Mouse (Mus musculus) MEL (cell line): Measurements from ENCODE around the gene Mt1. TPM values are rescaled to one million over a fixed set of nuclear protein-coding genes. Genes with fewer than 3 reads are reported as not detected.
"Not testable (repeated sequence)": the region's sequence is repeated elsewhere in the genome, so short reads cannot be mapped to it uniquely, and the experiment has no call there.

Source experiments
- DNase-seq: peaks from one replicate; pipeline ENCODE4 v3.0.0; 2011; ENCODE audit warnings: low read depth, low spot score
- H3K27ac ChIP-seq: 2 replicates; pipeline ENCODE4 v1.5.1; 2012; ENCODE audit warnings: low read depth, mild to moderate bottlenecking, control low read depth, low read length, moderate library complexity; ENCODE audit not compliant: control insufficient read depth
- H3K27me3 ChIP-seq, 2 experiments: fragments of 150-350 bp in 1 of 2; sonication (generic) in 1 of 2; 2 replicates each; pipeline ENCODE4 v1.6.1; 2012; ENCODE audit warnings: low read length in 2 of 2, mild to moderate bottlenecking in 2 of 2, improper control_type of control experiment in 1 of 2, moderate library complexity in 1 of 2; ENCODE audit not compliant: insufficient read depth in 2 of 2, control insufficient read depth in 1 of 2
- H3K36me3 ChIP-seq, 2 experiments: 2 replicates each; pipeline ENCODE4 v1.6.1; 2012 to 2014; ENCODE audit warnings: low read length in 2 of 2, improper control_type of control experiment in 1 of 2, inconsistent platforms in 1 of 2, mild to moderate bottlenecking in 1 of 2; ENCODE audit not compliant: insufficient read depth in 2 of 2, control insufficient read depth in 1 of 2
- H3K4me1 ChIP-seq, 2 experiments: fragments of 150-350 bp in 1 of 2; sonication (generic) in 1 of 2; 2 replicates each; pipeline ENCODE4 v1.6.1; 2012; ENCODE audit warnings: low read length in 2 of 2, improper control_type of control experiment in 1 of 2, mild to moderate bottlenecking in 1 of 2; ENCODE audit not compliant: insufficient read depth in 2 of 2, control insufficient read depth in 1 of 2
- H3K4me3 ChIP-seq, 2 experiments: fragments of 150-350 bp in 1 of 2; sonication (generic) in 1 of 2; 2 replicates each; pipeline ENCODE4 v1.5.1; 2012; ENCODE audit warnings: low read depth in 2 of 2, low read length in 2 of 2, mild to moderate bottlenecking in 2 of 2, moderate library complexity in 2 of 2, control low read depth in 1 of 2, improper control_type of control experiment in 1 of 2; ENCODE audit not compliant: control insufficient read depth in 1 of 2, insufficient read depth in 1 of 2
- H3K79me2 ChIP-seq: 2 replicates; pipeline ENCODE4 v1.6.1; 2012; ENCODE audit warnings: mild to moderate bottlenecking, low read length, moderate library complexity; ENCODE audit not compliant: control insufficient read depth, poor library complexity, insufficient read depth
- H3K9ac ChIP-seq: 2 replicates; pipeline ENCODE4 v1.6.1; 2012; ENCODE audit warnings: low read depth, mild to moderate bottlenecking, control low read depth, low read length, moderate library complexity; ENCODE audit not compliant: control insufficient read depth, poor library complexity, severe bottlenecking
- H3K9me3 ChIP-seq: fragments of 150-350 bp; sonication (generic); replicated peaks from 2 replicates; pipeline ENCODE4 v1.6.1; 2012; ENCODE audit warnings: mild to moderate bottlenecking, low read length, improper control_type of control experiment, moderate library complexity; ENCODE audit not compliant: insufficient read depth
- BHLHE40 ChIP-seq: IDR thresholded peaks from 2 replicates; pipeline ENCODE4 v1.6.1; 2012; ENCODE audit warnings: low read depth, mild to moderate bottlenecking, inconsistent platforms, low read length, improper control_type of control experiment, borderline replicate concordance
- EP300 ChIP-seq, 2 experiments: IDR thresholded peaks; 2 replicates each; pipeline ENCODE4 v1.6.1; 2011; ENCODE audit warnings: improper control_type of control experiment in 2 of 2, low read length in 2 of 2, low read depth in 1 of 2, mild to moderate bottlenecking in 1 of 2
- MAFK ChIP-seq: IDR thresholded peaks from 2 replicates; pipeline ENCODE4 v1.6.1; 2011; ENCODE audit warnings: low read depth, mild to moderate bottlenecking, low read length, improper control_type of control experiment, borderline replicate concordance
- MXI1 ChIP-seq: IDR thresholded peaks from 2 replicates; pipeline ENCODE4 v1.6.1; 2011; ENCODE audit warnings: mild to moderate bottlenecking, low read depth, low read length, improper control_type of control experiment
- NELFE ChIP-seq: IDR thresholded peaks from 2 replicates; pipeline ENCODE4 v1.6.1; 2011; ENCODE audit warnings: low read depth, low read length, improper control_type of control experiment
- POLR2AphosphoS5 ChIP-seq: IDR thresholded peaks from 2 replicates; pipeline ENCODE4 v1.6.1; 2012; ENCODE audit warnings: low read depth, borderline replicate concordance, mild to moderate bottlenecking, inconsistent platforms, low read length, moderate library complexity, mixed read lengths
- TAL1 ChIP-seq: IDR thresholded peaks from 2 replicates; pipeline ENCODE4 v1.6.1; 2012; ENCODE audit warnings: mild to moderate bottlenecking, inconsistent platforms, low read length, moderate library complexity, mixed read lengths
- USF2 ChIP-seq, 2 experiments: IDR thresholded peaks; 2 replicates each; pipeline ENCODE4 v1.6.1; 2011 to 2012; ENCODE audit warnings: improper control_type of control experiment in 2 of 2, low read length in 2 of 2, borderline replicate concordance in 1 of 2, inconsistent platforms in 1 of 2, low read depth in 1 of 2, mild to moderate bottlenecking in 1 of 2; ENCODE audit not compliant: insufficient read depth in 1 of 2
- polyA plus RNA-seq, 2 experiments: library from polyadenylated mRNA; stranded (reverse) in 1 of 2; unstranded in 1 of 2; fragments of >175 nt in 1 of 2; fragments of >200 nt in 1 of 2; gene quantifications; 2 replicates each; pipeline versions ENCODE4 v1.2.1 to v1.2.4; 2012; ENCODE audit warnings: low replicate concordance in 2 of 2, low read depth in 1 of 2; ENCODE audit not compliant: insufficient read length in 2 of 2, insufficient read depth in 1 of 2, missing spikeins in 1 of 2
- total RNA-seq: library from RNA; depleted of rRNA; stranded (reverse); fragments of 300-350 nt; gene quantifications from 2 replicates; pipeline ENCODE4 v1.2.3, GENCODE M21; 2012

The Mt1 gene
- total and polyA plus RNA-seq, 3 experiments = 1,017 to 2,940 (median 1,189) TPM

DNA sequence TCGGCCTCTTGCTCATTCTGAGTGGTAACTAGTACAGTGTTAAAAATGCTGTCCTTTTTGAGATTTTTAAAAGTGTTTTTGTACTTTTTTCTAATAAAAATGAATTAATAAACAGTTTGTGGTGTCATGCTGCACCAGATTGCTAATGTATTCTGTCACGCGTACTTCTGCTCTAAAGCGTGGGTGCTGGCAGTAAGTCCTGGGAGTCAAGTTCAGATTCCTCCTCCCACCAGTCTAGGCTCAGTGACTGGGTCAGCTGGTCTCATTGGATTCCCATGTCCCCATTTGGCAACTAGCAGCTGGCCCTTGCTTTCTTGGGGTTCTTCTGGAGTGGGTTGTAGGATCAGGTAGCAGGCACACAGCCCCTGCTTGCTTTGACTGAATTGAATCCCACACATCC, 48.8 kb upstream of the Mt1 start:
- H3K9ac ChIP-seq = no peak overlapping the region
- TF ChIP-seq POLR2AphosphoS5 (no peak), NELFE (no peak), MAFK (no peak)
- TF ChIP-seq, all 39 proteins: peak for 0
- H3K79me2 ChIP-seq = no peaks in the 10 kb centered on the region
- no peaks in the 10 kb centered on the region for H3K36me3 ChIP-seq
- no peak overlapping the region for H3K27ac ChIP-seq
- H3K27me3 ChIP-seq = peaks cover under 1 to 12% of the 10 kb centered on the region in 2 experiments; a peak in 3 of 4 replicates
- no peaks in the 10 kb centered on the region for H3K4me1 ChIP-seq
- DNase-seq = no peak
- H3K4me3 ChIP-seq = no peak overlapping the region
- no peaks in the 10 kb centered on the region for H3K9me3 ChIP-seq

DNA sequence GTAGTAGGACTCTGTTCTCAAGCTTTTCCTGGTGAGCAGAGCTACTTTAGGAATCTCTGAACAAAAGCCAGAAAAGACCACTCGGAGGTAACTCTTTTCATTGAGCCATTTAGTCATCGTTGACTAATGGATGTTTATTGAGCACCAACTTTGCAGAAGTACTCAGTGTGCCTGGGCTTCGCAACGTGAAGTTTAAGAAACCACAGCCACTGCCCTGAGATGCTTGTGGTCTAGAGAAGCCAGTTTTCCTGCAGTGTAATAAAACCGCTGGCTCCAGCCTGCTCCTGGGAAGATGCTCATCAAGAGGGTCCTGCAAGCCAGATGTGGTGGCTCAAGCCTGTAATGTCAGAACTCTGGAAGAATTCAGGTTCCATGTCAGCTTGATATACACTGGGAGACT, 46.8 kb upstream of the Mt1 start:
- DNase-seq = no peak
- no peaks in the 10 kb centered on the region for H3K4me1 ChIP-seq
- H3K9me3 ChIP-seq = no peaks in the 10 kb centered on the region
- no peak overlapping the region for H3K9ac ChIP-seq
- H3K79me2 ChIP-seq = no peaks in the 10 kb centered on the region
- H3K36me3 ChIP-seq = no peaks in the 10 kb centered on the region
- no peak overlapping the region for H3K27ac ChIP-seq
- H3K4me3 ChIP-seq = no peak overlapping the region
- TF ChIP-seq TAL1 = no peak
- TF ChIP-seq USF2 (IDR thresholded peaks at IDR 0.05; ENCODE audit: borderline replicate concordance in 1 of 2, insufficient read depth in 1 of 2, low read depth in 1 of 2, low read length in 2 of 2) = no peak
- no peak for TF ChIP-seq NELFE
- H3K27me3 ChIP-seq = peaks cover 0 to 7% of the 10 kb centered on the region in 2 experiments; a peak in 3 of 4 replicates

DNA sequence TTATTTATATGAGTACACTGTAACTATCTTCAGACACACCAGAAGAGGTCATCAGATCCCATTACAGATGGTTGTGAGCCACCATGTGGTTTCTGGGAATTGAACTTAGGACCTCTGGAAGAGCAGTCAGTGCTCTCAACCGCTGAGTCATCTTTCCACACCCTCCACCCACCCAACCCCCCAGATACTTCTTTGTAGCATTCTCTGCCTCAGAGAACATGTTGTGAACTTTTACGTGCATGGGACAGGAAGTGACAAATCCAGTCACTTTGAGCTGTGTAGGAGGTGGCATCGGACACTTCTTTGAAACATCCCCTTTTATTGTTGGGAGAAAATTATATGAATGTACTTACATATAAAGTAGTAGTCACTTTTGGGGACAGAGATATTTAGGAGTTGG, 44.3 kb upstream of the Mt1 start:
- H3K27me3 ChIP-seq, H3K4me3 ChIP-seq, H3K36me3 ChIP-seq, H3K79me2 ChIP-seq, H3K27ac ChIP-seq, H3K9me3 ChIP-seq, H3K9ac ChIP-seq, H3K4me1 ChIP-seq: not testable (repeated sequence)
- peak; percentile 53 for DNase-seq

DNA sequence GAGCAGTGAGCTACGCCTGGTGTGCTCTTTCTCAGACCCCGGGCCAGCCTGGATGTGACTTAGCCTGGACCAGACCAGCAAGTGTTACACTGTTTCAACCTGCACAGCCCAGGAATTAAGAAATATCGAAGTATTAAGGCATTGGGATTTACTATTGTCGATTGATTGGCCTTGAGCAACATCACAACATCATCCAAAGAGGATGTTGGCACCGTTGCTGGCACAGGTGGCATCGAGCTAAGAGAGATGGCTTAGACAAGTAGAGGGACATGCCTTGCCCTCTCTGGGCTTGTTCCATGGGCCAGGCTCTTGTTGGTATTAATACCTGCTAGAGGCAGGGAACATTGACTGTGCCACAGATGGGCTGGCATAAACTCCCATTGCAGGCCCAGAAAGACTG, 43.3 kb upstream of the Mt1 start:
- Histone ChIP-seq H3K79me2 (no peaks in the 10 kb centered on the region), H3K9ac (no peak overlapping the region), H3K9me3 (no peaks in the 10 kb centered on the region), H3K4me1 (no peaks in the 10 kb centered on the region), H3K4me3 (no peak overlapping the region), H3K27me3 (peaks cover 1 to 2% of the 10 kb centered on the region in 2 experiments; a peak in 2 of 4 replicates), H3K36me3 (no peaks in the 10 kb centered on the region), H3K27ac (no peak overlapping the region)
- TF ChIP-seq MAFK (no peak), MXI1 (no peak), EP300 (IDR thresholded peaks at IDR 0.05; ENCODE audit: low read depth in 1 of 2, low read length in 2 of 2) (no peak), BHLHE40 (no peak)
- DNase-seq = no peak
